Mouse (Mus musculus) brain, embryonic 18.5 days (tissue): Measurements from ENCODE around the gene Sorl1.

Experiments
- DNase-seq: peaks from one replicate; pipeline ENCODE4 v3.0.0-alpha.2; 2012; ENCODE audit warnings: low read depth, low spot score

Sorl1 gene

DNA sequence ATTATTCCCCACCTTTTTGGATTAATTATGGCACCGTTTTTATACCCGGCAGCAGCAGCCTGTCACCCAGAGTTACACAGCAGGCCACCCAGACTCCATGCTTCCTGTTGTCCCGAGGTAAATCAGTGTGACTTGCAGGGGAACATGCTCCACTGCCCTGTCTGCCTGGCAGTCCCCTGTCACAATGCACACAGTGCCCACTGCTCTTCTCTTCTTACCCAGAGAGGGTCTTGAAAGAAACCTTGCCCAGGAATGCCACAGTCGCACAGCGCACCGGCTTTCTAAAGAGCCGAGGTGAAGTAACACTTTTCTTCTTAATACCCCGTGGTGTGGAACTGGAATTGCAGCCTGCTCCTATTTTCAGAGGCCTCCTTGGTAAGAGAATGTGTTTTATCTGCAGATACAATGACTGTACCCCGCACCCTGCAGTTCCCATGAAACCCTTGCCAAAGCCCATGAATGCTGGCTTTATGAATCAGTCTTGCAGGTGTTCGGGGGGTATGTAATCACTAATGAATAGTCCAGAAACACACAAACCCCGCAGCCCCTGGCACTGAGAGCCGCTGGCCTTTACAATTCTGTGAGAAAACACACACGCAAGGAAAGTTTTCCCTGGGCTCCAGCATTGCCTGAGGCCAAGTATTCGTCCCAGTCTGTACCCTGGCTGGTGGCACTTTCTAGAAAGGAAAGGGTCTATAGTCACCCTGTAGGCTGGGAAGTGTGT is 205.3 kb downstream of the Sorl1 start:
- DNase-seq = no peak

DNA sequence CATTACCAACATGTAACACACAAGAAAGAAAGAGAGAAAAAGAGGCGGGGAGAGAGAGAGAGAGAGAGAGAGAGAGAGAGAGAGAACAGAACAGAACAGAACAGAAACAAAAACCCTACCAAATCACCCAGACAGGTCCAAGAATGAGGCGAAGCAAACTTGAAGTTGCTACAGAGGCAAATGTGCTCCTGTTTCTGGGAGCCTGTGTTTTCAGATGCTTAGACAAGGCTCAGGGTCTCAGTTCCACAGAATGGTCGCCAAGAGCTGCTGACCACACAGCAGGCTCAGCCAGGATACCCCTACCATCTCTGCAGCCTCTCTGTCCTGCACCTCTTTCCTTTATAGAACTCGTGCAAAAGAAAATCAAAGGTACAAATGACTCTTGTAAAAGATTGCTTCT is 205.9 kb downstream of the Sorl1 start:
- no peak for DNase-seq

DNA sequence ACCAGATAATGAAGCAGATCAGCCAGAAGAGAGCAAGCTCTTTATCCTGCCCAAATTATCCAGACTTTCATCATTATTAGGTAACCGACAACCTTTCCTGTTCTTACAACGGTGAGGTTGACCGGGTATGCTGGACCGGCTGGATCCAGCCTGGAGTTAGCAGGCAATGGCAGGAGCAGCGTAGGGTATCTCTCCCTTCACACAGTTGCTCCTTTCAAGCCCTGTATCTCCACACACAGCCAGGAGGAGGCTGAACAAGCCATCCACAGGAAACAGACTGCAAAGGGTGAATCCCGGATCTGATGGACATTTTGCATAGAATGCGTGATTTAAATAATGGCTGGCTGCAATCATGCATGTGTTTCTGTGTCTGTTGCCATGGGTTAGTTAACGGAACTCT is 208.5 kb downstream of the Sorl1 start:
- no peak for DNase-seq
